Mouse (Mus musculus): ENCODE measurements around the gene Ssbp3. TPM values are rescaled to one million over a fixed set of nuclear protein-coding genes. Genes with fewer than 3 reads are reported as not detected.

Ssbp3 gene
- total RNA-seq, 2 experiments from 2014 or later = 23.4 to 27.9 TPM

DNA sequence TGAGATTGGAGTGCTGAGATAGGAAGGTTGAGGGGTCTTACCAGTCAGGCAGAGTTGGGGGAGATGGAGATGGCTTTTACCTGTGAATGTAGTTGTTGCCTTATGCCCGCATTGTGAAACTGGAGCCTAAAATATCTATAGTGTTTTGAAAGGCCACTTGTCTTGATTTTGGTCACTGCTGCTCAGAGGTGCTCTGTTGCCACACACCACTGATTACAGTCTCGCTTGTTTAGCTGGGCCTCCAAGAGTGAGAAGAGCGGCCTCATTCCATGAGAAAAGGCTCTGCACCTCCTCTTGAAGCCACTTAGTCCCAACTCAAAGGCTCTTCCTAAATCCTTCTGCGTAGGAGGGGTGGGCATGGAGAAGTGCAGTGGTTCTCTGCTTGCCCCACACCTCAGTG is 40.3 kb downstream of the Ssbp3 start:
- no peak for DNase-seq
- intact Hi-C loops (cut with DNase I; ENCODE audit: low total_unique reads) = no loop called here

DNA sequence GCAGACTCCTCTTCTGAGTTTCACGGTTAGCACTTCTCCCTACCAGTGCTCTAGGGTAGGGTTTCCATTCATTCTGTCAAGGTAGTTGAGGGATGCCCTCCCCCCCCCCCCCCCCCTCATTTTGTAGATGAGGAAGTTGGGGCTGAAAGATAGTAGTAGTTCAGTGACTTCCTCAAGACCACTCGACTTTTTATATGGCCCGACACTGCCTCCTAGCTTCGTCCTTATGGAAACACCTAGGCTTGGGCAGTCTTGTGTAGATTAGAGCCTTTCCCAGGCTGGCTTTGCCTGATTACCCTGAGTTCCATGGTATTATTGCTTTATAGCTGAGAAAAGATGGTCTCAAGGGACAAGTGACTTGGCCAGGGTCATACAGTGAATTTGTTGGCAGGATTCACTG is 41.0 kb downstream of the Ssbp3 start:
- intact Hi-C loops (cut with DNase I; ENCODE audit: low total_unique reads) = no loop called here
- no peak for DNase-seq

DNA sequence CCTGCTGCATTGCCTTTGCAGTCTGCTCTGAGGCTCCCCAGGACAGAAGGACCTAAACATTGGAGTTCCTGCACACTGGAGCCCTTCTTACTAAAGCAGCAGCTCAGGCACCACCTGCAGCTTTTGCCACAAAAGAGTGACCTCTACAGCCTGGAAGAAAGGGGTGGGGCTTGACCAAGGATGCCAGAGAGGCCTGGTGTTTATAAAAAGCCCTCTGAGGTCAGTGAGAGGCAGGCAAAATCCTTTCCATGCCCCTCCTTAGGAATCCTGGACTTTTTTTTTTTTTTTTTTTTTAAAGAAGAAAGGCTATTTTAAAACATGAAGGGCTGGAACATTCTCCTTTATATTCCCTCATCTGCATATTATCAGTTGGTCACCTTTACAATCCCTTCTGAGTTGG is 42.7 kb downstream of the Ssbp3 start:
- no peak for DNase-seq
- intact Hi-C loops (cut with DNase I; ENCODE audit: low total_unique reads) = no loop called here

DNA sequence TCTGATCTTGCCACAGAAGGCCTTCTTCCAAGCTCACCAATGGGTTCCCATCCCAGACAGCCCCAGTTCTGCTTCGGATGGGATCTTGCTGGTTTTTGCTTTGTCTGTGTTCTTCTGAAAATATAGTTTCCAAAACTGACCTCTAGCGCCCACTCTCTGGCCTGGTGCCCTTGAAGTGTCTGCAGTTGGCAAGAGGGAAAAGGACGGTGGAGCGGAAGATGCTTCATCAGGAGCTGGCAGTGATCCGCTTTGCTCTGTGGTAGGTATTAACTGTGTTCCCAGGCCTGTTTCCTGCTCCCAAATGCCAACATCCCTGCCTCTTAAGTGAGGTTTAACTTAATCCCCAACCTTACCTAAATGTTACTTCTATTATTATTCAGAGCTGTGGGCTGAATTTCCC is 43.3 kb downstream of the Ssbp3 start:
- no peak for DNase-seq
- intact Hi-C loops (cut with DNase I; ENCODE audit: low total_unique reads) = no loop called here

DNA sequence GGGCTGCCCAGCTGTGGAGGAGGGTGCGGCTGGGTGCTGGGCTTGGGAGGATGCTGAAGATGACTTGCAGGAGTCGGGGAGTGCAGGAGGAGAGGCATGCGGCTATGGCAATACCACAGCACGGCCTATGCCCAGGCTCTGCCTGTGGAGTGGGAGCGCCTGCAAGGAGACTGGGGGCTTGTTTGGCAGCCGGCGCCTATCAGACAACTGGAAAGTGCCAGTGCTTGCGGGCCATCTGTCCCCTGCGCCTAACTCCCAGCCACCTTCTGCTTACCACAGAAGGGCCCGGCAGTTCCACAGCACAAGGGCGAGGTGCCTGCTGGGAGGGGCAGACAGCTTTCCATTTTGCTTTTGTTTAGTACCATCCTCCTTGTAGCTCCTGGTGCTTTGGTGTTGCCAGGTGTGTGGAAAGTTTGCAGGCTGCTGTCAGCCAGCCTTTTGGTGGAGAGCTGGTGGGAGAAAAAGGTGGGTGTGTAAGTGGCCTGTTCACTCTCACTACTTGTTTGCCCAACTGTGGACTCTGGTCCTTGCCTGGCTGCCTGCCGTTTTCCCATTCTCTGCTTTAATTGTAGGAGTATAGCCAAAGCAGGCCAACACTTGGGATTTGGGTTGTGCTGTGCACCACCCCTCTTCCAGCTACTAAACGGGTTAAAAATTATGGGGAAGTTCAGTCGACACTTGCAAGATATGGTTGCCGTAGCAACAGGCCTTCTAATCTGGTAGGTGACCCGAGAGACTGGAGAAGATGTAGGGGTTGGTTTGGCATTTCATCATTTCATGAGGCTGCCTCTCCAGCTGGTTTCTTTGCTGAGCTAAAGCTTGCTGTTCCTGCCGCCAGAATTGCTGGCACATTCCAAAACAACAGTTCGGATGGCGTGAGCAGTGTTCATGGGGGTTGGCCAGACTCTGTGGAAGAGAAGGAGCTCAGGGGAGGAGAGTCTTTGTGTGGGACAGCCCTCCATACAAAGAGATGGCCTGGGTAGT is 45.5 kb downstream of the Ssbp3 start:
- DNase-seq = peak; percentile 40
- intact Hi-C loops (cut with DNase I; ENCODE audit: low total_unique reads) = no loop called here

DNA sequence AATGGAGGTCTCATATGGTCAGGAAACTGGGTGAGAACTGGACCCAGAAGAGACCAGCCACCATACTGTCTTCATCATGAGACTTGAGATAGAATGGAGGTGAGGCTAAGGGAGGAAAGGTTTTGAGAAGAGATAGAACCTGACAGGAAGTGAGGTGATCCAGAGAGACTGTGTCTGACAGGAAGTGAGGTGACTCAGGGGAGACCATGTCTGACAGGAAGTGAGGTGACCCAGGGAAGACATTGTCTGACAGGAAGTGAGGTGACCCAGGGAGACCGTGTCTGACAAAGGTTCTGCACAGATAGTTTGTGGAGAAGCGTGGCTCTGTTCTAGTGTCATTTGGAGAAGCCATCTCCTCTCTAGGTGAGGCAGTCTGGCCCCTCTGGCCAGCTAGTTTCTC is 47.6 kb downstream of the Ssbp3 start:
- intact Hi-C loops (cut with DNase I; ENCODE audit: low total_unique reads) = no loop called here

DNA sequence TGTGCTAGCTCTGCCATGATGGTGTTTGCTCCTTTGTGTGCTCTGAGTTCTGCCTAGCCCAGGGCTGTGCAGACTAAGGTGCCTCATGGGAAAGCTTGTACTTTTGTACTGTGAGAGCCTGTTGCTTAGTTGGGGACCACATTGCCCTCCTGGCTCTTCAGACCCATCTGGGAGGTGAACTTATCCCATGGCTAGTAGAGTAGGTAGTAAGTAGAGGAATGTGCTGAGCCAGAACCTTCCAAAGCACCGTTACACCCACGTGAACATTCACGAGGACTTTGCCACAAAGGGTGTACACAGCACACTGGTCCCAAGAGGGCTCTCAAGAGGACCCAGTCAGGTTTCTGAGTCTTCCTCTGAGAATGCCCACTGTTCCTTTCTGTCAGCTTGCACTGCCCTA is 48.1 kb downstream of the Ssbp3 start:
- intact Hi-C loops (cut with DNase I; ENCODE audit: low total_unique reads) = no loop called here
- DNase-seq = no peak

More for the DNA sequence above, 47.6 kb downstream of the Ssbp3 start:
- no peak for DNase-seq

DNA sequence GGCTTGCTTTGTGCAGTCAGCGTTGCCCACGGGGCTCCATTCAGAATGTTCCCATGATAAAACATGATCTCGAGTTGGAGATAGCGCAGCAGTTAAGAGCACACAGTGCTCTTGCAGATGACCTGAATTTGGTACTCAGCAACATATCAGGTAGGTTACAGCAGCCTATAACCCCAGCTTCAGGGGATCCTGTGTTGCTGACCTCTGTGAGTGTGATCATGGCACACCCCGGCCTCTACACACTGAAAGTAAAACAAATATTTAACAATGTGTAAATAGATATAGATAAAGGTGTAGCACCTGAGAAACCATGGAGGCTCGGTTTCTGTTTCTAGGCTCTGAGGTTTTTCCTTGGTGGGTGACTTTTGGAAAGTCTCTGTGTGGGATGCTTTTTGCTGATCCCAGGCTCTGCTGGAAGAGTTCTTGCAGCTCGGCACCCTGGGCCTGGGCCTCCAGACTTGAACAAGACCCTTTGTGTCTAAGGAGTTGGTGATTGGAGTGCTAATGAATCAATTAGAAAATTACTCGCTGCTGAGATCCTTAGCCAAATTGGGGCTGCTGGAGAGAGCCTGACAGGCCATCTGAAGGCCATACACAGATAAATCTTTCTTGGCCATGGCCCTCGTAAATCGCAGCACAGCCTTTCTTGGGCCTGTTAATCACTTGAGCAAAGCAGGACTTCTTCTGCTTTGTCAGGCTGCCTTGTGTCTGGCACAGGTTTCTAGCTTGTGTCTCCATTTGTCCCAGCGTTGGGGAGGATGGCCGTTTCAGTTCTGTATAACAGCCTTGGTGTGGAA is 49.2 kb downstream of the Ssbp3 start:
- intact Hi-C loops (cut with DNase I; ENCODE audit: low total_unique reads) = no loop called here
- DNase-seq = no peak

DNA sequence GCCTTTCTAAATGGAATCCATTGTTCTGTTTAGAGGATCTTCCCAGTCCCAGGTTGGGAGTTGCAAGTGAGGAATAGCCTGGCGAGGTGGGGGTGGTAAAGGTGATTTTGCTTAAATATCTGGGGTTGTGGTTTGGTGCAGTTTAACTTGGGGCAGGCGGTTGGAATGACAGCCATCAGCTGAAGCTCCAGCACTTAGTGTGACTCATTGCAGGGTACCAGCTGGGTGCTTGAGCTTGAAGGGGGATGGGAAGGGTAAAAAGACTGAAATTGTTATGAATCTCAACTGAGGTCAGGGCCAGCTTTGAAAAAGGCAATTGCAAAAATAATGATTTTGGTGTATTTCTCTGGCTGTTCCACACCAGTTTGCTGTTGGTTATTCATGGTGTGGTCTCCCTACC is 50.0 kb downstream of the Ssbp3 start:
- no peak for DNase-seq
- intact Hi-C loops (cut with DNase I; ENCODE audit: low total_unique reads) = no loop called here

DNA sequence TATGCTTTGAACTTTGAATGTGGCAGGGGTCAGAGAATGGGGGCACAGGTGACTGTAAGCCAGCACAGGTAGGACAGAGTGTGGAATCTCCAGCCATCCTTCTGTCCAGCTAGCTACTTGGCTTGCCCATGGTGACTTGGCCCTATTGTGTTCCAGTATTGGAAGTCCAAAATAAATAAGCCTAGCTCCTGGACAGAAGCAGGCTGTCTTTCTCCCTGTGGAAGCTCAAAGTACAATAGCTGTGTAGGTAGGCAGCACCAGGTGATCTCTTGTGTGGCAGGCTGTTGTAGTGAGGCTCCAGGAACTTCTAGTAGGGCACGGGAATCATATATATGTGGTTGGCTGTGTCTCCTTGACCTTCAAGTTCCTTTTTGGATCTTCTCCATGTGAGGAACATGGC is 50.8 kb downstream of the Ssbp3 start:
- intact Hi-C loops (cut with DNase I; ENCODE audit: low total_unique reads) = no loop called here
- no peak for DNase-seq

DNA sequence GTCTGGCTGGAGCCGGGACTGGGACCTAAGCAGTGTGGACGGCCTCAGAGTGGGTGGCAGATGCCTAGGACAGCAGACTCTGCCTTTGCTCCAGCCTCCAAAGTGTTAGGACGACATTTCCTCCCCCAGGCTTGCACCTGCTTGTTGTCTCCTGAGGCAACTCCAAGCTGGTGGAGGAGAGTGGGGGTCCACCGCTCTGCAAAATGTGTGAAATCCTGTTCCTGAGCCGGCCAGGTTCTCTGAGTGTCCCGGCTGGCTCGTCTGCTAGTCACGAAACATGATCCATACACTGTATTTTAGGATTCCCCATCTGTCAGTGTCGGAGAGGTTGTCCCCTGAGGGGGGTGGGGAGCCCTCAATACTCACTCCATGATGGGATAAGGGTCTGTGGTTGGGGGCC is 53.9 kb downstream of the Ssbp3 start:
- DNase-seq = no peak
- intact Hi-C loops (cut with DNase I; ENCODE audit: low total_unique reads) = no loop called here

DNA sequence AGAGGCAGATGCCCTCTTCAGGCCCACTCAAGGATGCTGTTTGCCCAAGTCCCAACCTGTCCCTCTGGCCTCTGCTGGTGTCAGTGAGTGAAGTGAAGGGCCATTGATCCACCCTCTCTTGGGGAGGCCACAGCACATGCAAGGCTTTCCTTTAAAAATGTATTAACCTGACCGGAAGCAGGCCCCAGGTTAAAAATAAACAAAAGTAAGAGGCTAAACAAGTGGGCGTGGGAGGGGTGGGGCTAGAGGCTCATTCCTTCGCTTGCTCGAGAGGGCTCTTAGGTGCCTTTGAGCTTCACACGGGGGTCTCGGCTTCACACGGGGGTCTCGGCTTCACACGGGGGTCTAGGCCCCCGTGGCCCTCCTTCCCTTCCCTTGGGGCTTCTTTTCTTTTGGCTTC is 54.5 kb downstream of the Ssbp3 start:
- intact Hi-C loops (cut with DNase I; ENCODE audit: low total_unique reads) = no loop called here
- no peak for DNase-seq

DNA sequence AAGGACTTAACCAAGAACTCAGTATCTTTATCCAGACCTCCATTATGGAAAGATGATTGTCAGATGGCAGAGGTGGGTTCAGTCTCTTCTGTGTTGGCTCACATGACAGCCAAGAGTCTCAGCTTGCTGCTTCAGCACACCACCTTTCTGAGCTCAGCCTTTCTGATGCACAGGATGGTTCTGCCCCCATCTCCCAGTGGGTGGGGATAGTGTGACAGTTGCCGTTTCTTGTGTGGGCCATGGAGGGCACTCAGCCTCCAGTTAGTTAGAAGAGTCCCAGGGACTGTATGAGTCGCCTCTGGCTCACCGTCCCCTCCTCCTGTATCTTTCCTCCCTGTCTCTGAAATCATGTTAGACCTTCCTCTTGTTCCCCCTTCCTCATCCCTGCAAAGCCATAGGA is 55.9 kb downstream of the Ssbp3 start:
- intact Hi-C loops (cut with DNase I; ENCODE audit: low total_unique reads) = no loop called here
- no peak for DNase-seq

DNA sequence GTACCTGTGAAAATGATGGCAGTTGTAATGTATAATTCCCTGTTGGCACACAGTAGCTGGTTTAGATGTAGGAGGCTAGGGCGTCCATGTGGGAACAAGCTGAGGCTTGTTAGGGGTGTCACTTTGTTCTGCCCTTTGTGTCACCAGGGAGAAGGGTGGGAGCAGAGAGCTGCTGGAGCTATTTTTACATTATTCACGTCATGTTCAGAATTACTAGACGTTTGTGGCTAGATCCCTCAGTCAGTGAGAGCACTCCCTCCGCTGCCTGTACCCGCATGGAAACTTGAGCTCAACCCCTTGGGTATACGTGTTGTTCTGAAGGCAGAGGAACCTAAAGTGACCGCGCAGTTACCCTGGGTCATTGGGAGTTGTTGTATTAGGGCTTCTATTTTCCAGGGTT is 58.4 kb downstream of the Ssbp3 start:
- intact Hi-C loops (cut with DNase I; ENCODE audit: low total_unique reads) = no loop called here
- no peak for DNase-seq

DNA sequence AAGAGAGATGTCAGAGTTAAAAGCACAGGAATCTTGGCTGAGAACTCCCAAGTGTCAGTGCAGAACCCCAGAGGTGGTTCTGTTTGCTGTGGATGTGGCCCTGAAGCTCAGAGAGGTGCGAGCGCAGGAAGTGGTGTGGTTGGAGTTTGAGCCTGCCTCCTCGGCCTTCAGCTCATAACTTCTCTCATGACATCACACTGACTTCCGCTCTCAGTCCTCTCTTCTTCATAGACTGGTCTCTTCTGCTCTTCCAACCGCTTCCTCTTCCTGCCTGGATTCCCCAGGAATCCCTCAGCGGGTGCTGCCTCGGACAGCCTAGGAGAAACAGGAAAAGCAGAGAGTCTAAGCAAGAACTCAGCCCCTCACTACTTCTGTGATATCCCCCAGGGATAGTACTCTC is 60.3 kb downstream of the Ssbp3 start:
- intact Hi-C loops (cut with DNase I; ENCODE audit: low total_unique reads) = no loop called here
- DNase-seq = no peak

DNA sequence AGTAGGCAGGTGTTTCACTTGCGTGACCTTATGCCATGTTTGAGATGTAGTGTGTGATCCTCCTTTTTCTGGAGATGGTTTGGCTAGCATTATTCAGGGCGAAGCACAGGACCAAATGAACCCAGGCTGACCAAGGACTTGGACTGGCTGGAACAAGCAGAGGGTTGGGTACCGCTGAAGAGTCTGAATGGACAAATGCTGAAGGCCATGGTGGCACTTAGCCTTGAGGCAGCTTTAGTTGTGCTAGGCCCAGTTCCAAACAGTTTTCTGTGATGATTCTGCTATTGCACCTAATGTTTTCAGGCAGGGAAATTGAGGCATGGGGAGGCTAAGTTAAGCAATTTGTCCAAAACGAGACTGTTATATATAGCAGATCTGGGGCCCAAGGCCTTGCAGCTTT is 61.6 kb downstream of the Ssbp3 start:
- DNase-seq = no peak
- intact Hi-C loops (cut with DNase I; ENCODE audit: low total_unique reads) = no loop called here

DNA sequence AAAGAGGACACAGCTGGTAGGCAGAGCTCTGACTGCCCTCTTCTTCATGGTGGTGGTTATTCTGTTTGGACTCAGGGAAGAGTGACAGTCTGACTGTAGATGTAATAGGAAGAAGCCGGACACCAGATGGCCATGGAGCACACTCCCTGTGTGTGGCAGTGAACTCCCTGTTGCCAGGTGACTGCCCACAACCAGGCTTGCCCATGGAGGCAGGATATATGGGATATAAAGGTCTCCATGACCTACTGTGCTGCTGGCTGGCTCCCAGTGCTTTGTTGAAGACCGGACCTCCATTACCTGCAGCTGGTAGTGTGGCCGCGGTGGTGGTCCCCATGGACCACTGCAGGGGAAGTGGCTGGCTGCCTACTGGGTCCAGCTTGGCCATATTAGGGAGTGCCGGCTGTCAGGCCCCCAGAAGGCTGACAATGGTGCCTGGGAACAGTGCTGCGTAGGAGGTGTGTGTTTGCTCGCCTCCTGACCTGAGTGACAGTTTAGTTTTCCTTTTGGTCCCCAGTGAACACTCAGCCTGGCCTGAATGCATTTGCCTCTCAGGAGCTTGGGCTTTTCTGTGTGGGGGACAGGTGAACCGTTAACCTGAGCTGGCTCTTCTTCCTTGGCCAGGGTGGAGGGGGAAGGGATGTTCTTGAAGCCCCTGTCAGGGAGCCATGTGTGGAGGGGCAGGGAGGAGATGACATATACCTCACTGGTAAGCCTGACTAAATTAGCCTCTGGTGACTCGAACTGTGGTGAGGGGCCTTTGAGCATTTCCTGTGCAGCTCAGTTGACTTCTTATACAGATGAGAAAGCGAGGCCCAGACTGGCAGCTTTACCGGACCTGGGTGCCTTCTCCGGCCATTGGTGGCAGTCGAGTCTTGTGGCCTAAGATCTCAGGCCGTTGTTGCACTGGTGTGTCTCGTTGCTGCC is 62.2 kb downstream of the Ssbp3 start:
- no peak for DNase-seq
- intact Hi-C loops (cut with DNase I; ENCODE audit: low total_unique reads) = no loop called here

DNA sequence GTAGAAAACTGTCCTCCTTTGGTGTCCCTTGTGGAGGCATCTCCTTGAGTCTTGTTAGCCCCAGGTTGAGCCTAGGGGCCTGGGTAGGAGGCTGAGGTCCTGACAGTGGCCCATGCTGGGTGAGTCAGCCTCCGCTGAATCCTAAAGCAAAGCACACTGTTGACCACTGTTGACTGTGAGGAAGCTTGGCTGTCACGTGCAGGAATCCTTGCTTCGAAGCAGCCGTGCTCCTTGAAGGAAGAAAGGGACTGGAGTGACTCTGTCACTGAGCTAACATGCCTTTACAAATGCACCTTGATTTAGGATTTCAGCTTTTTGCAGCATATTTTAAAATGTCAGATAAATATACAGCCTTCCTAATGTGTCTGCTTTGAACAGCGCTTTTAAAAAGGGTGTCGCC is 64.8 kb downstream of the Ssbp3 start:
- no peak for DNase-seq
- intact Hi-C loops (cut with DNase I; ENCODE audit: low total_unique reads) = no loop called here

DNA sequence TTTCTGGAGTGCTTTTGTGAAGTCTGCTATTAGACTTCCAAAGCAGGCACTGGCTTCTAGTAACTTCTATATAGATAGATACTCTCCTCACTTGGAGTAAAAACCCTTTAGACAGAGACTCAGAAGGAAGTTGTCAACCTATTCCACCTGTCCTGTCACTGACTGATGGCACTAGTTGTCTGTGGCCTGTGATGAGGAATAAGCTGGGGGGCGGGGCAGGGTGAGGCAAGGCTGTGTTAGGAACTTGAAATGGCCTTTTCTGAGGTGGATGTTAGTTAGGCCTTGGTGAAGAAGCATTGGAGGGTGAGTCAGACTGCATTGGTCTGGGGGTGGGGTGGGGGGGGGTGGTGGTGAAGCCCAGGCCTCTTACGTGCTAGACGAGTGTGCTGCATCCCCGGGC is 65.4 kb downstream of the Ssbp3 start:
- intact Hi-C loops (cut with DNase I; ENCODE audit: low total_unique reads) = no loop called here
- no peak for DNase-seq

DNA sequence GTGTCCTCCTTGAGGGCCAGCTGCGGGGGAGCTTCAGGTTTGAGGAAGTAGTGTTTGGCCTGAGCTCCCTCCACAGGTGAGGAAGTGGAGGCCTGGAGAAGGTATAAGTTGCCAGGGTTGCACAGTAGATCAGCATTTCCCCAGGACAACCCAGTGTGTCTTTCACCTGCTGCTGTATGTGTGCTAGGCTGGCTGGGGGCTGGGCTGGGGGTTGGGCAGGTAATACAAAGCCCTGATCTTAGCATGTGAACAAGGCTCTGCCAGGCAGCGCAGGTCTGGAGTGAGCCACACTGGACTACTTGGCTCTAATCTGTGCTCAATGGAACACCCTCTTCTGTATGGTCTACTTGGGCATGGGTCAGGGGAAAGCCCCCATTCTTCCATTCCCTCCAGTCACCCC is 66.1 kb downstream of the Ssbp3 start:
- intact Hi-C loops (cut with DNase I; ENCODE audit: low total_unique reads) = no loop called here
- DNase-seq = no peak
